Mouse (Mus musculus) heart, embryonic 14.5 days (tissue): ENCODE results near the gene Ccdc187. TPM values are rescaled to one million over a fixed set of nuclear protein-coding genes. Genes with fewer than 3 reads are reported as not detected.

Experiments used
- ATAC-seq: fragments of 200-750 bp; cut with Nextera tagmentation; 2 replicates; pipeline ENCODE4 v1.8.0; 2017; ENCODE audit warnings: low read depth, moderate TSS enrichment; ENCODE audit not compliant: insufficient number of reproducible peaks, insufficient read depth, low FRiP score
- H3K27ac ChIP-seq, 2 experiments: fragments of 200-500 bp in 1 of 2; fragments of 300-500 bp in 1 of 2; sonication (generic) in 1 of 2; replicated peaks in 1 of 2; 2 replicates each; pipeline ENCODE4 v1.5.1; 2012 to 2014; ENCODE audit warnings: low read depth in 2 of 2, low read length in 2 of 2, control low read depth in 1 of 2, mild to moderate bottlenecking in 1 of 2, mixed read lengths in 1 of 2; ENCODE audit not compliant: control insufficient read depth in 1 of 2, insufficient read depth in 1 of 2
- H3K27me3 ChIP-seq: fragments of 300-500 bp; sonication (generic); 2 replicates; pipeline ENCODE4 v1.6.1; 2014; ENCODE audit warnings: mild to moderate bottlenecking, low read length, control low read depth; ENCODE audit not compliant: control insufficient read depth, insufficient read depth
- H3K36me3 ChIP-seq: fragments of 300-500 bp; sonication (generic); 2 replicates; pipeline ENCODE4 v1.6.1; 2014; ENCODE audit warnings: mild to moderate bottlenecking, control low read depth, low read length, mixed read lengths; ENCODE audit not compliant: control insufficient read depth, insufficient read depth
- H3K4me1 ChIP-seq, 2 experiments: fragments of 200-500 bp in 1 of 2; fragments of 300-500 bp in 1 of 2; sonication (generic) in 1 of 2; 2 replicates each; pipeline ENCODE4 v1.6.1; 2012 to 2014; ENCODE audit warnings: low read length in 2 of 2, control low read depth in 1 of 2, mixed read lengths in 1 of 2; ENCODE audit not compliant: control insufficient read depth in 2 of 2, insufficient read depth in 2 of 2
- H3K4me2 ChIP-seq: fragments of 300-500 bp; sonication (generic); 2 replicates; pipeline ENCODE4 v1.6.1; 2014; ENCODE audit warnings: mild to moderate bottlenecking, low read length
- H3K4me3 ChIP-seq, 2 experiments: fragments of 200-500 bp in 1 of 2; fragments of 300-500 bp in 1 of 2; sonication (generic) in 1 of 2; 2 replicates each; pipeline ENCODE4 v1.5.1; 2012 to 2014; ENCODE audit warnings: low read length in 2 of 2, mild to moderate bottlenecking in 2 of 2, control low read depth in 1 of 2, low read depth in 1 of 2, moderate library complexity in 1 of 2; ENCODE audit not compliant: control insufficient read depth in 1 of 2, insufficient read depth in 1 of 2
- H3K9ac ChIP-seq: fragments of 300-500 bp; sonication (generic); 2 replicates; pipeline ENCODE4 v1.6.1; 2014; ENCODE audit warnings: mild to moderate bottlenecking, low read length
- H3K9me3 ChIP-seq: fragments of 300-500 bp; sonication (generic); 2 replicates; pipeline ENCODE4 v1.6.1; 2016; ENCODE audit warnings: low read length, control low read depth; ENCODE audit not compliant: control insufficient read depth
- WGBS: fragments of 180-500 bp; shearing (Covaris S2); extraction: QIAGEN DNeasy Blood & Tissue Kit; methylation state at CpG from one replicate; pipeline ENCODE4 v1.1.7; 2014; 5-methylcytosine and 5-hydroxymethylcytosine counted together
- polyA plus RNA-seq: library from polyadenylated mRNA; unstranded; fragments of >200 nt; fragmentation: Nextera tagmentation; extraction: Ambion mirVana; gene quantifications from 2 replicates; pipeline ENCODE4 v1.2.1, GENCODE M21; 2014

Gene Ccdc187
- polyA plus RNA-seq, 1 experiment from 2014 or later: 0.16 TPM

GRCm38 (mm10) chr2:26198488-26198887, 95.9 kb downstream of the Ccdc187 start:
- Histone ChIP-seq H3K4me2 (peak overlapping the region; percentile 49), H3K27ac (no peak overlapping the region), H3K4me3 (peak overlapping the region in 1 of 2 experiments; percentile 24; a peak in 2 of 4 replicates), H3K9me3 (no peaks in the 10 kb centered on the region), H3K9ac (no peak overlapping the region), H3K27me3 (peaks cover 97% of the 10 kb centered on the region), H3K36me3 (no peaks in the 10 kb centered on the region), H3K4me1 (peaks cover 8 to 14% of the 10 kb centered on the region in 2 experiments)
- no peak for ATAC-seq
- 0% methylated on average over 10 of the region's 10 CpGs for WGBS

GRCm38 (mm10) chr2:26194552-26195339, 99.6 kb downstream of the Ccdc187 start:
- ATAC-seq: no peak
- WGBS: 37% methylated on average over 7 of the region's 7 CpGs
- peaks cover 90% of the 10 kb centered on the region for H3K27me3 ChIP-seq

More at GRCm38 (mm10) chr2:26194552-26195339, 99.6 kb downstream of the Ccdc187 start:
- H3K36me3 ChIP-seq: no peaks in the 10 kb centered on the region
- no peak overlapping the region for H3K9ac ChIP-seq
- no peak overlapping the region for H3K27ac ChIP-seq
- H3K9me3 ChIP-seq: no peaks in the 10 kb centered on the region
- H3K4me1 ChIP-seq: peaks cover 8 to 11% of the 10 kb centered on the region in 2 experiments
- H3K4me3 ChIP-seq: no peak overlapping the region
- H3K4me2 ChIP-seq: no peak overlapping the region

Other genes with a start within 250 kb of the Ccdc187 start
- 6.2 and 6.9 TPM in 2 replicates for gene Nacc2, start 171.3 kb downstream of the Ccdc187 start, polyA plus RNA-seq
- gene Lhx3, start 86.3 kb downstream of the Ccdc187 start, polyA plus RNA-seq: 0.09 TPM in 1 of 2 replicates, not detected in the other
- gene Qsox2, start 57.0 kb downstream of the Ccdc187 start, polyA plus RNA-seq: 10.4 and 11.8 TPM in 2 replicates
- 36.5 and 36.9 TPM in 2 replicates for gene Gpsm1, start 21.0 kb upstream of the Ccdc187 start, polyA plus RNA-seq
- 27.5 and 30.8 TPM in 2 replicates for gene Dnlz, start 57.6 kb upstream of the Ccdc187 start, polyA plus RNA-seq
- gene Card9, start 66.4 kb upstream of the Ccdc187 start, polyA plus RNA-seq: 0.57 and 0.61 TPM in 2 replicates
- 15.8 and 18.3 TPM in 2 replicates for gene Snapc4, start 86.1 kb upstream of the Ccdc187 start, polyA plus RNA-seq
- gene Entr1, start 94.8 kb upstream of the Ccdc187 start, polyA plus RNA-seq: 67.7 and 75.6 TPM in 2 replicates
- 108 and 111 TPM in 2 replicates for gene Pmpca, start 94.8 kb upstream of the Ccdc187 start, polyA plus RNA-seq
- 13.3 and 16.7 TPM in 2 replicates for gene Inpp5e, start 114.6 kb upstream of the Ccdc187 start, polyA plus RNA-seq
- 19.4 TPM in 2 replicates for gene Sec16a, start 150.7 kb upstream of the Ccdc187 start, polyA plus RNA-seq
- 21.2 and 21.6 TPM in 2 replicates for gene Notch1, start 222.1 kb upstream of the Ccdc187 start, polyA plus RNA-seq